Mouse (Mus musculus) olfactory bulb, adult 2 months (tissue): Measurements from ENCODE around the gene BC004004.

Source experiments
- CTCF ChIP-seq: fragments of 200-500 bp; IDR thresholded peaks from 2 replicates; pipeline ENCODE4 v1.5.1; 2012; ENCODE audit warnings: low read depth, mild to moderate bottlenecking, low read length, moderate library complexity; ENCODE audit not compliant: insufficient read depth
- POLR2A ChIP-seq: fragments of 200-500 bp; IDR thresholded peaks from 2 replicates; pipeline ENCODE4 v1.6.1; 2012; ENCODE audit warnings: mild to moderate bottlenecking, low read depth, low read length, moderate library complexity; ENCODE audit not compliant: insufficient read depth

GRCm38 (mm10) chr17:29303856-29304255 is 35.3 kb downstream of the BC004004 start:
- TF ChIP-seq CTCF (no peak), POLR2A (no peak)
